Mouse (Mus musculus): ENCODE measurements at regions not wholly inside any gene's neighbourhood (a gene's known extent, or its start where the extent isn't known, plus 50 kb on each side); places are given as distances from the start of the nearest gene placed in this dataset.

GRCm38 (mm10) chr15:56166236-56166635 is 1311.2 kb downstream of the Slc22a22 start:
- 76% methylated on average over 6 of the region's 6 CpGs for WGBS
- Histone ChIP-seq H3K4me1 (ENCODE audit: control insufficient read depth, insufficient read depth, low read length) (no peaks in the 10 kb centered on the region), H3K36me3 (ENCODE audit: control insufficient read depth, insufficient read depth, low read length) (no peaks in the 10 kb centered on the region), H3K4me3 (ENCODE audit: low read depth, low read length) (no peak overlapping the region), H3K9me3 (replicated peaks; ENCODE audit: control insufficient read depth, low read length) (no peaks in the 10 kb centered on the region), H3K9ac (ENCODE audit: low read length) (no peak overlapping the region), H3K27ac (ENCODE audit: low read depth, low read length) (no peak overlapping the region), H3K4me2 (ENCODE audit: low read length) (no peak overlapping the region), H3K27me3 (replicated peaks; ENCODE audit: control insufficient read depth, insufficient read depth, low read length) (no peaks in the 10 kb centered on the region)
- ATAC-seq, result no peak; the same call in 1 of the 2 replicates
- peak; percentile 7 for DNase-seq (ENCODE audit: low spot score)

- H3K36me3 ChIP-seq (ENCODE audit: control insufficient read depth, insufficient read depth, low read length), result no peaks in the 10 kb centered on the region
- ATAC-seq (no peak), DNase-seq (ENCODE audit: low spot score) (no peak)
- no peaks in the 10 kb centered on the region for H3K4me1 ChIP-seq (ENCODE audit: control insufficient read depth, insufficient read depth, low read length)
- H3K9ac ChIP-seq (ENCODE audit: low read length), result no peak overlapping the region
- H3K4me2 ChIP-seq (ENCODE audit: low read length), result no peak overlapping the region
- no peaks in the 10 kb centered on the region for H3K27me3 ChIP-seq (replicated peaks; ENCODE audit: control insufficient read depth, insufficient read depth, low read length)
- 0 out of 2 replicates have a peak, but pooled peaks cover 3% of the 10 kb centered on the region for H3K9me3 ChIP-seq (replicated peaks; ENCODE audit: control insufficient read depth, low read length)
- no peak overlapping the region for H3K4me3 ChIP-seq (ENCODE audit: low read depth, low read length)
- H3K27ac ChIP-seq (ENCODE audit: low read depth, low read length), result no peak overlapping the region
- WGBS, result 89% methylated on average over 2 of the region's 2 CpGs
Measured at GRCm38 (mm10) chr15:56158726-56159125, 1318.7 kb downstream of the Slc22a22 start.

- ATAC-seq (no peak), DNase-seq (ENCODE audit: low spot score) (no peak)
- no peaks in the 10 kb centered on the region for H3K27me3 ChIP-seq (replicated peaks; ENCODE audit: control insufficient read depth, insufficient read depth, low read length)
- no peaks in the 10 kb centered on the region for H3K4me1 ChIP-seq (ENCODE audit: control insufficient read depth, insufficient read depth, low read length)
- H3K4me3 ChIP-seq (ENCODE audit: low read depth, low read length), result no peak overlapping the region
- no peak overlapping the region for H3K27ac ChIP-seq (ENCODE audit: low read depth, low read length)
- no peaks in the 10 kb centered on the region for H3K36me3 ChIP-seq (ENCODE audit: control insufficient read depth, insufficient read depth, low read length)
- WGBS, result 90% methylated on average over 3 of the region's 3 CpGs
- no peak overlapping the region for H3K4me2 ChIP-seq (ENCODE audit: low read length)
- no peak overlapping the region for H3K9ac ChIP-seq (ENCODE audit: low read length)
- no peaks in the 10 kb centered on the region for H3K9me3 ChIP-seq (replicated peaks; ENCODE audit: control insufficient read depth, low read length)
Measured at GRCm38 (mm10) chr15:56139451-56139850, 1338.0 kb downstream of the Slc22a22 start.

GRCm38 (mm10) chr15:56136420-56136970 is 1340.9 kb downstream of the Slc22a22 start:
- no peaks in the 10 kb centered on the region for H3K9me3 ChIP-seq (replicated peaks; ENCODE audit: control insufficient read depth, low read length)
- H3K27ac ChIP-seq (ENCODE audit: low read depth, low read length), result no peak overlapping the region
- H3K4me1 ChIP-seq (ENCODE audit: control insufficient read depth, insufficient read depth, low read length), result no peaks in the 10 kb centered on the region
- WGBS, result 42% methylated on average over 7 of the region's 7 CpGs
- no peak overlapping the region for H3K9ac ChIP-seq (ENCODE audit: low read length)
- DNase-seq (ENCODE audit: low spot score) (no peak), ATAC-seq (no peak)
- no peaks in the 10 kb centered on the region for H3K27me3 ChIP-seq (replicated peaks; ENCODE audit: control insufficient read depth, insufficient read depth, low read length)
- no peaks in the 10 kb centered on the region for H3K36me3 ChIP-seq (ENCODE audit: control insufficient read depth, insufficient read depth, low read length)
- no peak overlapping the region for H3K4me3 ChIP-seq (ENCODE audit: low read depth, low read length)
- no peak overlapping the region for H3K4me2 ChIP-seq (ENCODE audit: low read length)

GRCm38 (mm10) chr15:56128029-56128428 is 1349.4 kb downstream of the Slc22a22 start:
- peak; percentile 78 for ATAC-seq
- Histone ChIP-seq H3K36me3 (ENCODE audit: control insufficient read depth, insufficient read depth, low read length) (no peaks in the 10 kb centered on the region), H3K9me3 (replicated peaks; ENCODE audit: control insufficient read depth, low read length) (no peaks in the 10 kb centered on the region), H3K4me1 (ENCODE audit: control insufficient read depth, insufficient read depth, low read length) (no peaks in the 10 kb centered on the region), H3K4me2 (ENCODE audit: low read length) (no peak overlapping the region), H3K27me3 (replicated peaks; ENCODE audit: control insufficient read depth, insufficient read depth, low read length) (no peaks in the 10 kb centered on the region), H3K4me3 (ENCODE audit: low read depth, low read length) (no peak overlapping the region), H3K9ac (ENCODE audit: low read length) (no peak overlapping the region), H3K27ac (ENCODE audit: low read depth, low read length) (no peak overlapping the region)
- DNase-seq (ENCODE audit: low spot score), result peak; percentile 23
- WGBS, result 59% methylated on average over 1 of the region's 1 CpGs

GRCm38 (mm10) chr15:56119287-56120065 is 1357.9 kb downstream of the Slc22a22 start:
- H3K36me3 ChIP-seq (ENCODE audit: control insufficient read depth, insufficient read depth, low read length), result no peaks in the 10 kb centered on the region
- no peaks in the 10 kb centered on the region for H3K9me3 ChIP-seq (replicated peaks; ENCODE audit: control insufficient read depth, low read length)
- no peak for DNase-seq (ENCODE audit: low spot score)
- H3K27me3 ChIP-seq (replicated peaks; ENCODE audit: control insufficient read depth, insufficient read depth, low read length), result no peaks in the 10 kb centered on the region
- ATAC-seq, result no peak
- H3K4me1 ChIP-seq (ENCODE audit: control insufficient read depth, insufficient read depth, low read length), result no peaks in the 10 kb centered on the region
- H3K4me2 ChIP-seq (ENCODE audit: low read length), result no peak overlapping the region
- no peak overlapping the region for H3K9ac ChIP-seq (ENCODE audit: low read length)
- no peak overlapping the region for H3K4me3 ChIP-seq (ENCODE audit: low read depth, low read length)
- no peak overlapping the region for H3K27ac ChIP-seq (ENCODE audit: low read depth, low read length)

GRCm38 (mm10) chr15:56108313-56108712 is 1369.1 kb downstream of the Slc22a22 start:
- ATAC-seq, result peak; percentile 87
- no peak overlapping the region for H3K4me3 ChIP-seq (ENCODE audit: low read depth, low read length)

GRCm38 (mm10) chr15:56107719-56108118 is 1369.7 kb downstream of the Slc22a22 start:
- DNase-seq (ENCODE audit: low spot score), result peak; percentile 31

More at GRCm38 (mm10) chr15:56108313-56108712, 1369.1 kb downstream of the Slc22a22 start:
- WGBS, result 57% methylated on average over 2 of the region's 2 CpGs
- DNase-seq (ENCODE audit: low spot score), result peak; percentile 88
- no peak overlapping the region for H3K27ac ChIP-seq (ENCODE audit: low read depth, low read length)
- H3K4me1 ChIP-seq (ENCODE audit: control insufficient read depth, insufficient read depth, low read length), result no peaks in the 10 kb centered on the region
- H3K27me3 ChIP-seq (replicated peaks; ENCODE audit: control insufficient read depth, insufficient read depth, low read length), result no peaks in the 10 kb centered on the region
- no peak overlapping the region for H3K9ac ChIP-seq (ENCODE audit: low read length)
- H3K4me2 ChIP-seq (ENCODE audit: low read length), result no peak overlapping the region
- H3K36me3 ChIP-seq (ENCODE audit: control insufficient read depth, insufficient read depth, low read length), result no peaks in the 10 kb centered on the region
- no peaks in the 10 kb centered on the region for H3K9me3 ChIP-seq (replicated peaks; ENCODE audit: control insufficient read depth, low read length)

GRCm38 (mm10) chr15:56100133-56100735 is 1377.2 kb downstream of the Slc22a22 start:
- Histone ChIP-seq H3K4me3 (ENCODE audit: low read depth, low read length) (no peak overlapping the region), H3K4me2 (ENCODE audit: low read length) (no peak overlapping the region), H3K4me1 (ENCODE audit: control insufficient read depth, insufficient read depth, low read length) (no peaks in the 10 kb centered on the region), H3K36me3 (ENCODE audit: control insufficient read depth, insufficient read depth, low read length) (no peaks in the 10 kb centered on the region), H3K9me3 (replicated peaks; ENCODE audit: control insufficient read depth, low read length) (no peaks in the 10 kb centered on the region), H3K27ac (ENCODE audit: low read depth, low read length) (no peak overlapping the region), H3K27me3 (replicated peaks; ENCODE audit: control insufficient read depth, insufficient read depth, low read length) (no peaks in the 10 kb centered on the region), H3K9ac (ENCODE audit: low read length) (no peak overlapping the region)
- DNase-seq (ENCODE audit: low spot score), result no peak
- no peak for ATAC-seq
- 81% methylated on average over 3 of the region's 3 CpGs for WGBS

More at GRCm38 (mm10) chr15:56107719-56108118, 1369.7 kb downstream of the Slc22a22 start:
- Histone ChIP-seq H3K36me3 (ENCODE audit: control insufficient read depth, insufficient read depth, low read length) (no peaks in the 10 kb centered on the region), H3K27ac (ENCODE audit: low read depth, low read length) (no peak overlapping the region), H3K4me3 (ENCODE audit: low read depth, low read length) (no peak overlapping the region), H3K9me3 (replicated peaks; ENCODE audit: control insufficient read depth, low read length) (no peaks in the 10 kb centered on the region), H3K27me3 (replicated peaks; ENCODE audit: control insufficient read depth, insufficient read depth, low read length) (no peaks in the 10 kb centered on the region), H3K9ac (ENCODE audit: low read length) (no peak overlapping the region), H3K4me2 (ENCODE audit: low read length) (no peak overlapping the region), H3K4me1 (ENCODE audit: control insufficient read depth, insufficient read depth, low read length) (no peaks in the 10 kb centered on the region)
- peak; percentile 61; the same call in 1 of the 2 replicates for ATAC-seq
- WGBS, result 77% methylated on average over 4 of the region's 4 CpGs
